Mouse (Mus musculus): ENCODE results near the gene Spire2. TPM values are rescaled to one million over a fixed set of nuclear protein-coding genes. Genes with fewer than 3 reads are reported as not detected.

The Spire2 gene
- polyA plus RNA-seq, 1 experiment from 2014 or later, result 19.9 TPM

GRCm38 (mm10) chr8:123389026-123389425, 56.5 kb downstream of the Spire2 start:
- H3K27me3 ChIP-seq, result no peaks in the 10 kb centered on the region
- H3K36me3 ChIP-seq (replicated peaks), result peaks cover 99% of the 10 kb centered on the region
- H3K4me3 ChIP-seq (replicated peaks), result no peak overlapping the region
- no peak for ATAC-seq (ENCODE audit: low FRiP score)
- H3K27ac ChIP-seq, result no peak overlapping the region
- WGBS, result 93% methylated on average over 7 of the region's 7 CpGs
- no peaks in the 10 kb centered on the region for H3K4me1 ChIP-seq
- no peak overlapping the region for H3K4me2 ChIP-seq
- H3K9ac ChIP-seq, result no peak overlapping the region
- no peaks in the 10 kb centered on the region for H3K9me3 ChIP-seq

DNA sequence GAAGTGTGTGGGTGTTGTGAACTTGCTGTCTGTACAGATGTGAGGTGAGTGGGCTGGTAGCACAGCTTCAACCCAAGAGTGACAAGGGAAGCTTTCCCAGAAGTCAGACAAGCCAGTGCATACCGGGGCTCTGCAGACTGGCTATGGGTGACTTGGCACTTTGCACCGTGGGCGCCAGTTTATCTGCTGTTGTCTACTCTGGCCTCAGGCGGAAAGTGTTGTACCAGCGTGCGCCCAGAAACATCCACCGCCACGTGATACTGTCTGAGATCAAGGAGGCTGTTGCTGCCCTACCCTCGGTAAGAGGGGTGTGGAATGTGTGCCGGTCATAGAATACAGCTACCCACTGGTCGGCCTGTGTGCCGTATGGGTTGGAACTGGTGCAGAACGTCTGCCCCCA, 65.8 kb downstream of the Spire2 start:
- Histone ChIP-seq H3K4me2 (no peak overlapping the region), H3K4me3 (replicated peaks) (no peak overlapping the region), H3K9ac (no peak overlapping the region), H3K27me3 (no peaks in the 10 kb centered on the region), H3K36me3 (replicated peaks) (peaks cover 99% of the 10 kb centered on the region), H3K4me1 (no peaks in the 10 kb centered on the region), H3K27ac (no peak overlapping the region), H3K9me3 (no peaks in the 10 kb centered on the region)
- 93% methylated on average over 13 of the region's 13 CpGs for WGBS
- no peak for ATAC-seq (ENCODE audit: low FRiP score)

DNA sequence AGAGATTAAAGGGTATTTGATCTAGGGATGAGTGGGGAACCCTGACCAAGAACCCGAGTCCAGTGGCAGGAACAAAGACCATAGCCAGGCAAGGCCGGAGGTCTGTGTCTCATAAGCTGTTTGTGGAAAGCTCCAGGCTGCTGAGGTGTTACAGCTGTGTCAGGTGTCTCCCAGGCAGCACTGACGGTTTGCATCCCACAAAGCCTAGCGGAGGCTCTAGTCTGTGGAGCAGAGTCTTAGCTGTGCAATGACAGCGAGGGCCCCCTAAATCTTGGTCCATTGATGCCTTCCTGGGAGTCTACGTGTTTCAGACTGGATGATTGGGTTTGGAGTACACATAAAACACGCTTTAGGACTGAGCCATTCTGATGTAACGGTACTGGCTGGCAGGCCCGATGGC, 69.4 kb downstream of the Spire2 start:
- Histone ChIP-seq H3K4me3 (replicated peaks) (no peak overlapping the region), H3K4me1 (0 out of 2 replicates have a peak, but pooled peaks cover 11% of the 10 kb centered on the region), H3K9me3 (no peaks in the 10 kb centered on the region), H3K4me2 (no peak overlapping the region), H3K36me3 (replicated peaks) (peaks cover 68% of the 10 kb centered on the region), H3K27me3 (no peaks in the 10 kb centered on the region), H3K9ac (no peak overlapping the region), H3K27ac (no peak overlapping the region)
- 91% methylated on average over 9 of the region's 9 CpGs for WGBS
- no peak for ATAC-seq (ENCODE audit: low FRiP score)

DNA sequence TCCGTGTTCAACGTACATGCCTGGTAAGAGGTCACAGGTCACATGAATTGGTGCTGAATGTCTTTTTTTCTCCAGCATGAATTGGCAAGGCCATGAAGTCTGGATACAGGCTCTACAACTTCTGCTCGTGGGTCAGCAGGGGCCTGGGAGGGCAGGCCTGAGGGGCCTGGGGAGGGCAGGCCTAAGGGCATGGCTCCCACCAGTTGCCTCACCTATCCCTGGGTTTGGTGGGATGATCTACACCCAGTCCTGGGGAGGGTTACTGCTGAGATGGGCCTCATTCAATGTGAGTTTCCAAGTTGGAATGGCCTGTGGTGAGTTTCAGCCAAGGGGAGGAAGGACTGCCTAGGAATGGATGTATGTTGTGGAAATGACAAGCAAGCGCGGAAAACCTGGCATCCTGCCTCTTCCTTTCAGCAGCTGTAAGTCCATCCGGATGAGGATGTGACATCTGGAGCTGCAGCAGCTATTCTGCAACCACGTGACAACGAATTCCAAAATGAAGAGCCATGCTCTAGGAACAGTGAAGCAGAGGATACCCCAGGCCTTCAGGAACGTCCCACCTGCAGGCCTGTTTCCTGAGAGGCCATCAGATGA, 70.3 kb downstream of the Spire2 start:
- Histone ChIP-seq H3K36me3 (replicated peaks) (peaks cover 59% of the 10 kb centered on the region), H3K4me1 (0 out of 2 replicates have a peak, but pooled peaks cover 17% of the 10 kb centered on the region), H3K4me2 (no peak overlapping the region), H3K27me3 (no peaks in the 10 kb centered on the region), H3K4me3 (replicated peaks) (no peak overlapping the region), H3K27ac (no peak overlapping the region), H3K9ac (no peak overlapping the region), H3K9me3 (no peaks in the 10 kb centered on the region)
- no peak for ATAC-seq (ENCODE audit: low FRiP score)
- 93% methylated on average over 9 of the region's 9 CpGs for WGBS

GRCm38 (mm10) chr8:123404521-123404920, 72.0 kb downstream of the Spire2 start:
- Histone ChIP-seq H3K4me3 (replicated peaks) (no peak overlapping the region), H3K27me3 (0 out of 2 replicates have a peak, but pooled peaks cover 3% of the 10 kb centered on the region), H3K36me3 (replicated peaks) (peaks cover 42% of the 10 kb centered on the region), H3K9ac (no peak overlapping the region), H3K4me1 (peaks cover 23% of the 10 kb centered on the region), H3K9me3 (no peaks in the 10 kb centered on the region), H3K27ac (no peak overlapping the region; the same call in 1 of the 2 replicates), H3K4me2 (no peak overlapping the region)
- WGBS, result 59% methylated on average over 8 of the region's 8 CpGs
- ATAC-seq (ENCODE audit: low FRiP score), result no peak

DNA sequence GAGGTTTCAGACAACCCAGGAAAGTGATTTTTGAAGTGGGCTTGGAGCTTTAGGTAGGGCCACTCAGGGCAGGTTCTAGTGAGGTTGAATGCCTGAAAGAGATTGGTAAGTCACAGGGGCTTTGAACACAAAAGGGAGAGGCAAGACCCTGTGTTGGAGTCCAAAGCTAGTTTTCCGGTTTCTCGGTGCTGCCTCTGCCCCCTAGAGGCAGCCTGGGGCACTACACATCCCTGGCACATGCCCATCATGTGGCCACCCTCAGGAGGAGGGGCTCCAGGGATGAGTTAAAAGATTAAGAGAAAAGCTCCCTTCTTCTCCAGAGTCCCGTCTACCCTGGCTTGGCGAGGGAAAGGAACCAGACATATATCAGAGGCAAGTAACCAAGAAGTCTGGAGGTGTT, 74.3 kb downstream of the Spire2 start, which contains the start of gene Mc1r:
Mc1r (plus strand) TSS at position 322 of the 400 bp plus-strand sequence.
- Histone ChIP-seq H3K27ac (no peak within 1 kb of the TSS), H3K4me2 (no peak within 1 kb of the TSS)
- no peak for ATAC-seq (ENCODE audit: low FRiP score)

GRCm38 (mm10) chr8:123407612-123408011, 75.1 kb downstream of the Spire2 start:
- Histone ChIP-seq H3K9ac (no peak overlapping the region), H3K27ac (no peak overlapping the region), H3K4me2 (no peak overlapping the region), H3K4me1 (peaks cover 38% of the 10 kb centered on the region), H3K27me3 (0 out of 2 replicates have a peak, but pooled peaks cover 8% of the 10 kb centered on the region), H3K36me3 (replicated peaks) (peaks cover 12% of the 10 kb centered on the region), H3K9me3 (no peaks in the 10 kb centered on the region), H3K4me3 (replicated peaks) (no peak overlapping the region)
- ATAC-seq (ENCODE audit: low FRiP score), result no peak
- 93% methylated on average over 13 of the region's 13 CpGs for WGBS

More for the DNA sequence above, 74.3 kb downstream of the Spire2 start, which contains the start of gene Mc1r:
- 0 out of 2 replicates have a peak, but pooled peaks cover 8% of the 10 kb centered on the region for H3K27me3 ChIP-seq
- H3K4me3 ChIP-seq (replicated peaks), result no peak within 1 kb of the TSS
- 5% methylated on average over 4 of the region's 4 CpGs for WGBS
- peaks cover 38% of the 10 kb centered on the region for H3K4me1 ChIP-seq
- H3K9ac ChIP-seq, result no peak within 1 kb of the TSS
- H3K9me3 ChIP-seq, result no peaks in the 10 kb centered on the region
- H3K36me3 ChIP-seq (replicated peaks), result peaks cover 20% of the 10 kb centered on the region

- no peak overlapping the region for H3K27ac ChIP-seq
- 0 out of 2 replicates have a peak overlapping the region, but pooled peaks have one; percentile 10 for H3K4me3 ChIP-seq (replicated peaks)
- peak overlapping the region; percentile 72 for H3K4me2 ChIP-seq
- 76% methylated on average over 9 of the region's 9 CpGs for WGBS
- 0 out of 2 replicates have a peak overlapping the region, but pooled peaks have one; percentile 96 for H3K9ac ChIP-seq
- H3K36me3 ChIP-seq (replicated peaks), result no peaks in the 10 kb centered on the region; the same call in 1 of the 2 replicates
- peaks cover 49% of the 10 kb centered on the region for H3K4me1 ChIP-seq
- ATAC-seq (ENCODE audit: low FRiP score), result no peak
- 0 out of 2 replicates have a peak, but pooled peaks cover 8% of the 10 kb centered on the region for H3K27me3 ChIP-seq
- no peaks in the 10 kb centered on the region for H3K9me3 ChIP-seq
Observed at GRCm38 (mm10) chr8:123408586-123409544, 76.4 kb downstream of the Spire2 start.

- peak overlapping the region; percentile 96 for H3K27ac ChIP-seq
- peak overlapping the region; percentile 86 for H3K4me3 ChIP-seq (replicated peaks)
- 22% methylated on average over 8 of the region's 8 CpGs for WGBS
- peak overlapping the region; percentile 72 for H3K4me2 ChIP-seq
- no peaks in the 10 kb centered on the region for H3K36me3 ChIP-seq (replicated peaks)
- H3K9me3 ChIP-seq, result no peaks in the 10 kb centered on the region
- ATAC-seq (ENCODE audit: low FRiP score), result no peak
- H3K9ac ChIP-seq, result peak overlapping the region; percentile 96
- H3K27me3 ChIP-seq, result 0 out of 2 replicates have a peak, but pooled peaks cover 8% of the 10 kb centered on the region
- peaks cover 46% of the 10 kb centered on the region for H3K4me1 ChIP-seq
Observed at GRCm38 (mm10) chr8:123410049-123410587, 77.6 kb downstream of the Spire2 start.

DNA sequence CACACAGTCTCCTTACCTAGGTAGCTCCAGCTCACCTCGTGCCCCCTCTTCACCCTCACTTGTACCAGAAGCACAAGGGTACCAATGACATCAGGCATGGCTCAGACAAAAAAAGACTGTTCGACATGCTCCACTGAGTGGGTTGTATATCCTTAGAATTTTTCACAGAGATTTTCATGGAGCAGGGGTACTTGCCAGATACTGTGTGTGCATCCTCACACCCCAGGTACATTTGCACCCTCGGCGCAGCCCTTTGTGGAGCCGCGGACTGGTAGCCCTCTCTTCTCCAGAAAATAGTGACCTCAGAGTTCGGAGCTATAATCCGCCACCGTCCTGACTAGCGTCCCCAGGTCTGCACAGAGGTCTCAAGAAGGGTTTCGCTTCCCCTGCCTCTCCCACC, 78.3 kb downstream of the Spire2 start:
- H3K4me3 ChIP-seq (replicated peaks), result peak overlapping the region; percentile 86
- WGBS, result 4% methylated on average over 11 of the region's 11 CpGs
- peaks cover 46% of the 10 kb centered on the region for H3K4me1 ChIP-seq
- peak overlapping the region; percentile 72 for H3K4me2 ChIP-seq
- peak overlapping the region; percentile 96 for H3K9ac ChIP-seq
- no peaks in the 10 kb centered on the region for H3K9me3 ChIP-seq
- no peaks in the 10 kb centered on the region for H3K36me3 ChIP-seq (replicated peaks)
- 0 out of 2 replicates have a peak, but pooled peaks cover 8% of the 10 kb centered on the region for H3K27me3 ChIP-seq
- peak overlapping the region; percentile 96 for H3K27ac ChIP-seq
- peak; percentile 0; the same call in 1 of the 2 replicates for ATAC-seq (ENCODE audit: low FRiP score)

GRCm38 (mm10) chr8:123411246-123411645, 78.7 kb downstream of the Spire2 start, which contains the start of gene Tubb3:
Gene Tubb3, plus strand, starts transcription at chr8:123411424.
- ATAC-seq (ENCODE audit: low FRiP score), result peak; percentile 90
- Histone ChIP-seq H3K4me3 (replicated peaks) (peak within 1 kb of the TSS; percentile 86), H3K4me1 (peaks cover 46% of the 10 kb centered on the region), H3K9ac (peak within 1 kb of the TSS; percentile 96), H3K27me3 (0 out of 2 replicates have a peak, but pooled peaks cover 8% of the 10 kb centered on the region), H3K27ac (peak within 1 kb of the TSS; percentile 96), H3K4me2 (peak within 1 kb of the TSS; percentile 72), H3K9me3 (no peaks in the 10 kb centered on the region), H3K36me3 (replicated peaks) (no peaks in the 10 kb centered on the region)
- under 1% methylated on average over 29 of the region's 29 CpGs for WGBS

Measured in forebrain, embryonic 12.5 days (tissue).